Mouse (Mus musculus): ENCODE data around the gene Atp8a2. TPM values are rescaled to one million over a fixed set of nuclear protein-coding genes. Genes with fewer than 3 reads are reported as not detected.

Gene Atp8a2
- polyA plus RNA-seq, 1 experiment = 24.7 TPM

DNA sequence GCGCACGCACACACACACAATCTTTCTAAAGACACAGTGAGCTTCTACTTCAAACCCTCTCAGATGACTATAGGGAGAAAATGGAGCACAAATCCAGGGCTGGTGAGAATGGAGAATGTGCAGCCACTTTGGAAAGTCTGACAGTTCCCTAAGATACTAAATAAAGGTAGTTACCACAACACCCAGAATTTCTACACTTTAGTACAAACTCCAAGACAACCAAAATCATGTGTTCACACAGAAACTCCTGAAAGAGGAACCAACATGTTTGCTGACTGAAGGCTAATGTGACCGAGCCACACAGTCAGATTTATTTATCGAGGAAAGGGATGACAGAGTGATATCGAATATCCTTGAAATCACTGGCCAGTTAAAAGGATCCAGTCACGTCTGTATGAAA is 8.0 kb upstream of the Atp8a2 start:
- H3K4me1 ChIP-seq (ENCODE audit: control insufficient read depth, insufficient read depth, low read length) = no peaks in the 10 kb centered on the region
- no peak overlapping the region for H3K27ac ChIP-seq (ENCODE audit: insufficient read depth, low read length)
- 92% methylated on average over 6 of the region's 6 CpGs for whole genome bisulfite sequencing
- no peak overlapping the region for H3K4me3 ChIP-seq (replicated peaks; ENCODE audit: insufficient read depth, low read depth, low read length)
- DNase-seq = no peak
- no peak for TF ChIP-seq POLR2A (IDR thresholded peaks at IDR 0.05; ENCODE audit: borderline replicate concordance, insufficient read depth, low read length)
- TF ChIP-seq CTCF (IDR thresholded peaks at IDR 0.05; ENCODE audit: borderline replicate concordance, insufficient read depth, low read depth, low read length) = no peak
- H3K27me3 ChIP-seq (ENCODE audit: control insufficient read depth, insufficient read depth, low read length) = no peaks in the 10 kb centered on the region

DNA sequence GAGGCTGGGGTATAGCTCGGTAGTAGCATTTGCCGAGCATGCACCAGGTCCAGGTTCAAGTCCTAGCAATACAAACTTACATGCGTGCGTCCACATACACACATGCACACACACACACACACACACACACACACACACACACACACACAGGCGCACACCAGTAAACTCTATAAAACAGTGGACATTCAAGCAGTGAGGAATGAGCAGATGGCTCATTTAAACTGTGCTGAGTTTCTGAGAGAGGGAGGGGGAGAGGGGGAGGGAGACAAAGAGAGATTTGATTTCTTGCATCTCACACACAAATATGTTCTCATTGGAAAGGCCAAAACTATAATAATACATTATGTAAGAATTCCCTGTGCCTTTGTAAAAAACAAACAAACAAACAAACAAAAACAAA is 980 bp downstream of the Atp8a2 start:
- no peak overlapping the region for H3K27ac ChIP-seq (ENCODE audit: insufficient read depth, low read length)
- H3K4me3 ChIP-seq (replicated peaks; ENCODE audit: insufficient read depth, low read depth, low read length) = no peak overlapping the region
- TF ChIP-seq CTCF (IDR thresholded peaks at IDR 0.05; ENCODE audit: borderline replicate concordance, insufficient read depth, low read depth, low read length) (no peak), POLR2A (IDR thresholded peaks at IDR 0.05; ENCODE audit: borderline replicate concordance, insufficient read depth, low read length) (no peak)
- DNase-seq = no peak
- no peaks in the 10 kb centered on the region for H3K27me3 ChIP-seq (ENCODE audit: control insufficient read depth, insufficient read depth, low read length)
- H3K4me1 ChIP-seq (ENCODE audit: control insufficient read depth, insufficient read depth, low read length) = no peaks in the 10 kb centered on the region
- WGBS = 65% methylated on average over 5 of the region's 5 CpGs

DNA sequence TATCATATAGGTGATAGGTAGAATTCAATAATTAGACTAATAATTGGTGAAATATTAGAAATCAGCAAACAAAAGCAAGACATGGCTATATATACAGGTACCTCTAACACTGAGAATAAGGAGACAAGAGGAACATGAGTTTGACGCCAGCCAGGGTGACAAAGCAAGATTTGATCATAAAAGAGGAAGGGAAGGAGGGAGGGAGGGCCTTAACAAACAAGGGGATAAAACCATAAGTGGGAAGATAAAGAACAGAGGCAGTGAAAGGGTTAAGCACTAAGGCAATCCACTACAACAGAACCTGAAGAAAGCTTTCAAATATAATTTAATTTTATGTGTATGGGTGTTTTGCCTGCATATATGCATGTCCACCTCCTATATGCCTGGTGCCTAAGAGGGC is 2.4 kb downstream of the Atp8a2 start:
- H3K4me1 ChIP-seq (ENCODE audit: control insufficient read depth, insufficient read depth, low read length) = no peaks in the 10 kb centered on the region
- no peak overlapping the region for H3K4me3 ChIP-seq (replicated peaks; ENCODE audit: insufficient read depth, low read depth, low read length)
- no peak for DNase-seq
- TF ChIP-seq POLR2A (IDR thresholded peaks at IDR 0.05; ENCODE audit: borderline replicate concordance, insufficient read depth, low read length) (no peak), CTCF (IDR thresholded peaks at IDR 0.05; ENCODE audit: borderline replicate concordance, insufficient read depth, low read depth, low read length) (no peak)
- H3K27ac ChIP-seq (ENCODE audit: insufficient read depth, low read length) = no peak overlapping the region
- no peaks in the 10 kb centered on the region for H3K27me3 ChIP-seq (ENCODE audit: control insufficient read depth, insufficient read depth, low read length)
- WGBS = 90% methylated on average over 1 of the region's 1 CpGs

DNA sequence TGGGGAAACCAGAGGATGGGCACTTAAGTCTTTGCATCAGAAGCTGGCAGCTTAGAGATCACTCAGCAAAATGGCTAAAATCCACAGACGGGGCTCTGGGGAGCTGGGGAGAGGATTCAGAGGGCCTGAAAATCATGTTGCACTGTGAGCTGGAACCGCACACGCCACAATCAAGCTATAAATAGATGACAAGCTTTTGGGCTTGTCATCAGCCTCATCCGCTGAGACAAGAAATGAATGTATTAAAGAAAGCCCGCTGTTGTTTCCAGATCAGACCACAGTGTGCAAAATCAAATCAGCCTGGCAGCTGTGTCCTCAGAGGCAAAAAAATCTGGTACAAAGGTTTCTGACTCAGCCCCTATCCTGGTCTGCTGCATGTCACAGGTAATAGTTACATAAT is 7.2 kb downstream of the Atp8a2 start:
- TF ChIP-seq CTCF (IDR thresholded peaks at IDR 0.05; ENCODE audit: borderline replicate concordance, insufficient read depth, low read depth, low read length) = no peak
- TF ChIP-seq POLR2A (IDR thresholded peaks at IDR 0.05; ENCODE audit: borderline replicate concordance, insufficient read depth, low read length) = no peak
- 69% methylated on average over 5 of the region's 5 CpGs for WGBS
- Histone ChIP-seq H3K27ac (ENCODE audit: insufficient read depth, low read length) (no peak overlapping the region), H3K27me3 (ENCODE audit: control insufficient read depth, insufficient read depth, low read length) (no peaks in the 10 kb centered on the region), H3K4me3 (replicated peaks; ENCODE audit: insufficient read depth, low read depth, low read length) (no peak overlapping the region), H3K4me1 (ENCODE audit: control insufficient read depth, insufficient read depth, low read length) (no peaks in the 10 kb centered on the region)
- no peak for DNase-seq

DNA sequence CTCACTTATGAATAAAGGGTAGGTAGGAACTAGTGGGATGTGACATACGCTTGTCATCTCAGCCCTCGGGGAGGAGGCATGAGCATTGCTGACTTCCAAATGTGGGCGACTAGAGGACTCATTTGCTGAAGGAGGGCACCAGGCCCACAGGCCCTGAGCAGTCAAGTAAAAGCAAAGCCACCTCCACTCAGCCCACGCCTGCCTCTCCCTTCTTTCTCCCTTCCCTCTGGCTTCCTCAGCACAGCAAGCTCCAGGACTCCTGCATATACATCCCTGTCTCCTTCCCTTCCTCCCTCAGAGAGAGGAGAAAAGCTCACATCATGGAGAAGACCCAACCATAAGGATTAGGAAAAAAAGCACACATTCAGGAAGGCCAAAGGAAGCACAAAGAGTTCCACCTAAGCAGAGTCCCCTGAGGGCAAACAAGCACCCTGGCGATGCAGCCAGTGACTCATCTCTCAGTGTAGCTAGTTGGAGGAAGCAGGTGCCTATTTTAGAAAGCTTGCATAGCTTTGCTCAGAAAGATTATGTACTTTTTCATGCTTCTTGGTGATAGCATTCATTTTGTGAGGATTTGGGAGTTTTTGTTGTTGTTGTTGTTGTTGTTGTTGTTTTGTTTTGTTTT is 8.7 kb downstream of the Atp8a2 start:
- WGBS = 87% methylated on average over 5 of the region's 5 CpGs
- H3K27ac ChIP-seq (ENCODE audit: insufficient read depth, low read length) = no peak overlapping the region

DNA sequence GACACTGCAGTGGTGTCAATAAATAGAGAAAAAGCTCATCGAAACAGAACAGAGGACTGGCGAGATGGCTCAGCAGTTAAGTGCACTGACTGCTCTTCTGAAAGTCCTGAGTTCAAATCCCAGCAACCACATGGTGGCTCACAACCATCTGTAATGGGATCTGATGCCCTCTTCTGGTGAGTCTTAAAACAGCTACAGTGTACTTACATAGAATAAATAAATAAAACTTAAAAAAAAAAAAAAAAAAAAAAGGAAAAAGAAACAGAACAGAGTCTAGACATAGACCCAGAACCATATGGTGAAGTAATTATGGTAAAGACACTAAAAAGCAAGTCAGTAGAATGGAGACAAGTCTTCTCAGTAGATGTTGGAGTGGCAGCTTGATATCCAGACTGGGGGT is 15.7 kb downstream of the Atp8a2 start:
- 97% methylated on average over 2 of the region's 2 CpGs for WGBS
- Histone ChIP-seq H3K4me3 (replicated peaks; ENCODE audit: insufficient read depth, low read depth, low read length) (no peak overlapping the region), H3K27me3 (ENCODE audit: control insufficient read depth, insufficient read depth, low read length) (no peaks in the 10 kb centered on the region), H3K27ac (ENCODE audit: insufficient read depth, low read length) (no peak overlapping the region), H3K4me1 (ENCODE audit: control insufficient read depth, insufficient read depth, low read length) (no peaks in the 10 kb centered on the region)
- no peak for DNase-seq
- TF ChIP-seq POLR2A (IDR thresholded peaks at IDR 0.05; ENCODE audit: borderline replicate concordance, insufficient read depth, low read length) = no peak

More for the DNA sequence above, 8.7 kb downstream of the Atp8a2 start:
- H3K4me1 ChIP-seq (ENCODE audit: control insufficient read depth, insufficient read depth, low read length) = no peaks in the 10 kb centered on the region
- TF ChIP-seq CTCF (IDR thresholded peaks at IDR 0.05; ENCODE audit: borderline replicate concordance, insufficient read depth, low read depth, low read length) (no peak), POLR2A (IDR thresholded peaks at IDR 0.05; ENCODE audit: borderline replicate concordance, insufficient read depth, low read length) (no peak)
- H3K4me3 ChIP-seq (replicated peaks; ENCODE audit: insufficient read depth, low read depth, low read length) = no peak overlapping the region
- H3K27me3 ChIP-seq (ENCODE audit: control insufficient read depth, insufficient read depth, low read length) = no peaks in the 10 kb centered on the region
- DNase-seq = no peak

DNA sequence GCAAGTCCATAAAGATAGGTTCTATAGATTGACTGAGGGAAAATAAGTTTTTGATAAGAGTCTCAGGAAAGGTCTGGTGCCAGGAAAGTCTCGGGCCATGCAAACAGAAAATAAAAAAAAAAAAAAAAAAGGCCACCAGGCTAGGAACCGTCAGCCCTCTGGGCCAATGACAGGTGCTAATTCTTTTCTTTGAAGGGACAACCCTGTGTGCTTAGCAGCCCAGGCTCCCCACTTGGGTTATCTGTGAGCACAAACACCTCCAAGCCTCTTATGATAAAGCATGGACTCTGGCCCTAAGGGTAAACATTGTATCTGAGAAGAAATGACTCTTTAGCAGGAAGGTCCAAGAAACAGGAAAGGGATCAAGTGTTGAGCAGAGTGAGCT is 18.4 kb downstream of the Atp8a2 start:
- WGBS = 58% methylated on average over 2 of the region's 2 CpGs
- Histone ChIP-seq H3K27ac (ENCODE audit: insufficient read depth, low read length) (no peak overlapping the region), H3K27me3 (ENCODE audit: control insufficient read depth, insufficient read depth, low read length) (no peaks in the 10 kb centered on the region), H3K4me3 (replicated peaks; ENCODE audit: insufficient read depth, low read depth, low read length) (no peak overlapping the region), H3K4me1 (ENCODE audit: control insufficient read depth, insufficient read depth, low read length) (no peaks in the 10 kb centered on the region)
- TF ChIP-seq POLR2A (IDR thresholded peaks at IDR 0.05; ENCODE audit: borderline replicate concordance, insufficient read depth, low read length) = no peak
- no peak for TF ChIP-seq CTCF (IDR thresholded peaks at IDR 0.05; ENCODE audit: borderline replicate concordance, insufficient read depth, low read depth, low read length)
- DNase-seq = no peak

DNA sequence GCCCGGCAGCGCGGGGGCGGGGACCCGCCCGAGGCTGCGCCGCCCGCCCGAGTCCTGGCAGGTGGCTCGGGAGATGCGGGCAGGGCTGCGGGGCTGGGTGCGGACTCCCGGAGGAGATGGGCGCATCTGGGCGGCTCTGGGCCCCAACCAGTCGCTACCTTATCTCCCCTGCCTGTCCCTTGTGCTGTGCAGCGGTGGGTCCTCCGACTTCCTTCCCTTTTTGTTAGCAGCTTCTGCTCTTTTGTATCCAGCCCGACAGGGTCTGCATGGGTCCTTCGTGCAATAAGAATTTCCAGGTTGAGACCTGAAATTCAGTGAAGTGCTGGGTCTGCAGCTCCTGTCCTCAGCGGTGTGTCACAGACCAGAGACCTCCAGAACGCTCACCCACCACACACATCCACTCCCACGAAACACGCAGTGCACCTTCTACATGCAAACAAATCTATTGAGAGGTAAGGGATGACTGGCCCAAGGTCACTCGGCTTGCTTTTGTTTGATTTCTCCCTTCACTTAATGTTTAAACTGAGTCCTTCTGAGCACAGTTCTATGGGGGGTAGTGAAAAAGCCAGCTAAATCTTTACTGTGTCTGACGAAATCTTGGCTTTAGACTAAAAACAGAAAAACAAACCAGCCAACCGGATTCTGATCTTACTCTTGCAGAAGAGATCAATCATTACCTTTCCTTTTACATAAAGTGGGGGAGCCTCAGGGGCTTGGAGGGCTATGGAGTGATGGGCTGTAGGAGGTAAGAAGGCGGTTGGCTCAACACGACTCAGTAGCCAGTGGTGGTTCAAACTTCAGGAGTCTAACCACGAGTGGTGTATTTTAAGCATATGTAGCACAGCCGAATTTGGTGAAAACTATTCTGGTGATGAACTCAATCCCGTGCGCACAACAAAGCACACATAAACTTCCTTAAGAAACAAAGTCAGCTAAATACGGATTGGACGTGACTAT is 19.1 kb downstream of the Atp8a2 start:
- Histone ChIP-seq H3K27me3 (ENCODE audit: control insufficient read depth, insufficient read depth, low read length) (no peaks in the 10 kb centered on the region), H3K4me3 (replicated peaks; ENCODE audit: insufficient read depth, low read depth, low read length) (peak overlapping the region; percentile 81), H3K4me1 (ENCODE audit: control insufficient read depth, insufficient read depth, low read length) (no peaks in the 10 kb centered on the region), H3K27ac (ENCODE audit: insufficient read depth, low read length) (peak overlapping the region; percentile 74)
- DNase-seq = peak in 1 of 2 experiments; percentile 8
- TF ChIP-seq CTCF (IDR thresholded peaks at IDR 0.05; ENCODE audit: borderline replicate concordance, insufficient read depth, low read depth, low read length) (no peak), POLR2A (IDR thresholded peaks at IDR 0.05; ENCODE audit: borderline replicate concordance, insufficient read depth, low read length) (no peak)
- 18% methylated on average over 37 of the region's 37 CpGs for WGBS

Measured in cerebellum, adult 2 months (tissue).